ENCODE assay signal across 8 mouse cellular contexts in genomic region chr11:46056770-46057411, GRCm38 (mm10). TPM values are rescaled to one million over a fixed set of nuclear protein-coding genes. Genes with fewer than 3 reads are reported as not detected.
A peak's percentile ranks its signal among the peaks of the same experiment; 100 is the strongest.
DNase-seq lines count a peak whose midpoint lies in the region; ATAC-seq and TF ChIP-seq lines count a peak whose summit lies in the region.

No protein-coding gene starts in this region.

- intact Hi-C loops in gastrocnemius, adult 2 months (cut with DNase I) = no loop called here

- peak overlapping the region; percentile 81 for H3K27ac ChIP-seq in layer of hippocampus, adult 2 months
- peak overlapping the region; percentile 89 for H3K27ac ChIP-seq in gastrocnemius, adult 2 months
- H3K27ac ChIP-seq in midbrain, embryonic 12.5 days (replicated peaks) = peak overlapping the region; percentile 92

- no peaks in the 10 kb centered on the region for H3K9me3 ChIP-seq in midbrain, embryonic 12.5 days

- H3K36me3 ChIP-seq in midbrain, embryonic 12.5 days = peaks cover 1% of the 10 kb centered on the region; the same call in 1 of the 2 replicates

- DNase-seq in layer of hippocampus, adult 2 months (ENCODE audit: low spot score in 2 of 2) = no peak
- DNase-seq in layer of hippocampus, adult 8-10 months (ENCODE audit: low spot score in 2 of 2) = no peak
- peak; percentile 72 for DNase-seq in ZHBTc4 (ENCODE audit: low read depth, low spot score)
- peak; percentile 67 for DNase-seq in gastrocnemius, adult 2 months
- peak; percentile 60 for DNase-seq in induced T-regulatory cell, adult 2 months (ENCODE audit: low read depth)
- DNase-seq in left cerebral cortex, adult 8-10 months (ENCODE audit: low spot score in 2 of 2) = no peak

- H3K4me1 ChIP-seq in midbrain, embryonic 12.5 days = peaks cover 17% of the 10 kb centered on the region

- H3K4me3 ChIP-seq in layer of hippocampus, adult 2 months = peak overlapping the region; percentile 75
- H3K4me3 ChIP-seq in gastrocnemius, adult 2 months = peak overlapping the region; percentile 86
- peak overlapping the region; percentile 66 for H3K4me3 ChIP-seq in midbrain, embryonic 12.5 days

- no peak for ATAC-seq in midbrain, embryonic 12.5 days (ENCODE audit: low FRiP score, low read depth)
- ATAC-seq in megakaryocyte progenitor cell, adult 5-6 weeks (replicated peaks; ENCODE audit: poor library complexity) = no peak

- no peak for TF ChIP-seq CTCF in layer of hippocampus, adult 2 months (conservative IDR thresholded peaks at IDR 0.05)
- no peak for TF ChIP-seq CTCF in gastrocnemius, adult 2 months (IDR thresholded peaks at IDR 0.05)

- 4% methylated on average over 25 of the region's 25 CpGs for WGBS in midbrain, embryonic 12.5 days

- peak overlapping the region; percentile 75 for H3K9ac ChIP-seq in midbrain, embryonic 12.5 days (replicated peaks)

- H3K27me3 ChIP-seq in midbrain, embryonic 12.5 days = peaks cover 5% of the 10 kb centered on the region; the same call in 1 of the 2 replicates

- peak overlapping the region; percentile 64 for H3K4me2 ChIP-seq in midbrain, embryonic 12.5 days (replicated peaks)

RNA-seq across cellular contexts. Expression of gene Adam19, which starts 1.1 kb away (rescaled TPM):
- total RNA-seq in layer of hippocampus, adult 2 months (2021) = 10 to 100 TPM; 11.3 to 12.6 TPM
- 10 to 100 TPM; 10.1 to 14.1 (median 11.2) TPM for total RNA-seq in layer of hippocampus, adult 8-10 months (2022)
- 1 to 10 TPM; 3.0 to 3.7 TPM for total RNA-seq in gastrocnemius, adult 2 months (2021)
- polyA plus RNA-seq in midbrain, embryonic 12.5 days (2016; fragmentation: Nextera tagmentation; extraction: Ambion mirVana) = 12.5 TPM in 2 replicates
- total RNA-seq in megakaryocyte progenitor cell, adult 5-6 weeks (2015) = 0.49 and 0.76 TPM in 2 replicates
- 0.46 and 0.64 TPM in 2 replicates for total RNA-seq in megakaryocyte progenitor cell, adult 5-6 weeks (2017)
- 10 to 100 TPM; 10.6 to 13.0 (median 10.9) TPM for total RNA-seq in left cerebral cortex, adult 8-10 months (2022)

RNA-seq across cellular contexts. Expression of gene Gm12166, which starts 4.8 kb away (rescaled TPM):
- 1 to 10 TPM in 1 of 2 experiments, under 1 TPM in 1; 0.82 to 1.6 TPM for total RNA-seq in layer of hippocampus, adult 2 months (2021)
- 1 to 10 TPM in 3 of 4 experiments, not detected in 1; 1.7 to 4.3 (median 3.3) TPM for total RNA-seq in layer of hippocampus, adult 8-10 months (2022)
- under 1 TPM; 0.64 to 0.99 TPM for total RNA-seq in gastrocnemius, adult 2 months (2021)
- 3.7 and 5.0 TPM in 2 replicates for polyA plus RNA-seq in midbrain, embryonic 12.5 days (2016; fragmentation: Nextera tagmentation; extraction: Ambion mirVana)
- total RNA-seq in megakaryocyte progenitor cell, adult 5-6 weeks (2015) = 18.5 and 19.4 TPM in 2 replicates
- total RNA-seq in megakaryocyte progenitor cell, adult 5-6 weeks (2017) = 13.0 and 26.7 TPM in 2 replicates
- total RNA-seq in left cerebral cortex, adult 8-10 months (2022) = 1 to 10 TPM; 2.8 to 5.4 (median 3.2) TPM

Comparison
In these comparisons a context has a peak if more than half of its experiments do, and no peak if none do; other contexts are left out.
1. DNase-seq: peak in ZHBTc4 (single experiment), gastrocnemius, adult 2 months (single experiment) and induced T-regulatory cell, adult 2 months (single experiment); none in layer of hippocampus, adult 2 months (0 of 2), layer of hippocampus, adult 8-10 months (0 of 2) and left cerebral cortex, adult 8-10 months (0 of 2).
2. Peak in every context shown above with its lines, with median percentiles within 50 percentile points of each other: H3K27ac ChIP-seq and H3K4me3 ChIP-seq.